Mouse (Mus musculus) embryonic facial prominence, embryonic 11.5 days (tissue): ENCODE measurements around the gene Cd93. TPM values are rescaled to one million over a fixed set of nuclear protein-coding genes. Genes with fewer than 3 reads are reported as not detected.

Source experiments
- polyA plus RNA-seq: library from polyadenylated mRNA; unstranded; fragments of >200 nt; fragmentation: Nextera tagmentation; extraction: Ambion mirVana; gene quantifications from 2 replicates; pipeline ENCODE4 v1.2.1, GENCODE M21; 2014

Cd93 gene
- polyA plus RNA-seq, 1 experiment from 2014 or later, result 7.2 TPM

Other genes with a start within 250 kb of the Cd93 start
- 2.2 and 2.5 TPM in 2 replicates for gene Sstr4, start 48.2 kb downstream of the Cd93 start, polyA plus RNA-seq
- gene Thbd, start 35.4 kb downstream of the Cd93 start, polyA plus RNA-seq, result 12.9 and 13.8 TPM in 2 replicates
- gene Nxt1, start 229.0 kb upstream of the Cd93 start, polyA plus RNA-seq, result 131 and 134 TPM in 2 replicates
- 27.3 and 30.8 TPM in 2 replicates for gene Gzf1, start 237.5 kb upstream of the Cd93 start, polyA plus RNA-seq